Mouse (Mus musculus) c-Kit-positive CD71-positive TER-119-positive erythroid progenitor cells, embryonic 14.5 days (primary cell): ENCODE measurements around the gene Rtcb.

Source experiments
- DNase-seq: peaks from one replicate; pipeline ENCODE4 v3.0.0-alpha.2; 2013; ENCODE audit warnings: low spot score

Rtcb gene

DNA sequence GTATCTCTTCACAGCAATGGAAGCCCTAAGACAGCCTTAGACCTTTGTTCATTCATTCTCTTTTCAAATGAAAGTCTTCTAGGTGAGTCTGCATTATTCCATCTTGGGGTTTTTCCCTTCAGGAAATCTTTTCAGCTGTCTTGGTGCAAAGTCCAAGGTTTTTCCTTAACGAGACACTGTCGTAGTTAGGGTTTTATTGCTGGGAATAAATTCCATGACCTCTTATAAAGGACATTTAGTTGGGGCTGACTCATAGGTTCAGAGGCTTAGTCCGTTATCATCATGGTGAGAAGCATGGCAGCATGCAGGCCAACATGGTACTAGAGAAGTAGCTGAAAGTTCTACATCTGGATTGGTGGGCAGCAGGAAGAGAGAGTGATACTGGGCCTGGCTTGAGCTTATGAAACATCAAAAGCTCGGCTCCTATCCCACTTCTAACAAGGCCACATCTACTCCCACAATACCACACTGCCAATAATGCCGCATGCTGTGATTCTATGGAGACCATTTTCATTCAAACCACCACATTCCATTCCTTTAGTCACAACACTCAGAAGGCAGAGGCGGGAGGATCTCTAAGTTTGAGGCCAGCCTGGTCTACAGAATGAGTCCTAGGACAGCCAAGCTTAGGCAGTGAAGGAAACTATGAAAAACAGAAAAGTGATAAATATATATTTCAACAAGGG is 21.2 kb downstream of the Rtcb start:
- no peak for DNase-seq

GRCm38 (mm10) chr10:85929962-85930361 is 27.7 kb downstream of the Rtcb start:
- no peak for DNase-seq

DNA sequence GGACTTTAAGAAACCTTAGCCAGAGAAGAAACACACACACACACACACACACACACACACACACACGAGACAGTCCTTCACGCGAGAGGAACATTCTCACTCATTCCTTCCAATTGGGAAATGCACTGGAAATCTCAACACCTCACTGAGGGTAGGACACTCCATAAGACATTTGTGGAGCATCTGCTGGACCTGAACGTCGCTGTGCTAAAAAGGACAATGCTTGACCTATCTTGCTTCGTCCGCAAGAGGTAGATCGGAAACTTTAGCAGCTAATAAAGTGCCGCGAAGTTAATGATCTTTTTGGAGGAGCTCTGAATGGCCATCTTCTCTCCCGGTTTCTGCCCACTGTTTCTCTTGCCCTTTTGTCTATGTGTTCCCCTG is 28.4 kb downstream of the Rtcb start:
- no peak for DNase-seq

GRCm38 (mm10) chr10:85928499-85929207 is 29.0 kb downstream of the Rtcb start:
- no peak for DNase-seq

- DNase-seq: no peak
Observed at GRCm38 (mm10) chr10:85927676-85928445, 29.8 kb downstream of the Rtcb start, which contains the start of gene Ascl4. TSS of gene Ascl4 (plus strand) at chr10:85927681.

- peak; percentile 97 for DNase-seq
Observed at GRCm38 (mm10) chr10:85916498-85917309, 40.9 kb downstream of the Rtcb start, which contains the start of gene Prdm4. TSS of gene Prdm4 (minus strand) at chr10:85917142.
